24 mouse cellular contexts compared by ENCODE assay signal in the genomic region with DNA sequence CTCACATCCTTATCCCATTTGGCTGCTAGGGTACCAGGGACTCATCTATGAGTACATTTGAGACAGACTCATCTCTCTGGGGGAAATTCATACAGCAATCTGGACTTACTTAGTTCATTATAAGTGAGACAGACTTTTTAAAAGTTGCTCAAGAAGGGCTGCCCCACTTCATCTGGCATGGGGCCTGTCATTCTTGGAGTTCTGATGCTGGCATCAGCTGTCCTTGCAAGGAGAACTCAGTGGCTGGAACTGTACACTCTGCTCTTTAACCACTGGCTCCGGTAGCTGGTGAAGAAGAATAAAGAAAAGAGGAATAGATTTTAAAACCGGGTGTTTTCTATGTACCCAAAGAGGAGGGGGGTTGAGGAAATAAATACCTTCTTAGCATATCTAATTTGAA. TPM values are rescaled to one million over a fixed set of nuclear protein-coding genes. Genes with fewer than 3 reads are reported as not detected.
DNase-seq lines count a peak whose midpoint lies in the region; ATAC-seq and TF ChIP-seq lines count a peak whose summit lies in the region.
"Had no signal": no experiment of that assay in that cellular context is flagged by ENCODE, and none has a peak within 500 bp of the region (broad histone marks: within the 10 kb centered on the region; RNA-seq: fewer than 3 reads in every experiment).

No protein-coding gene starts in this region.

- DNase-seq in embryonic facial prominence, embryonic 10.5 days (ENCODE audit: low spot score): no peak
- DNase-seq in heart, postnatal 25 days (ENCODE audit: low spot score): peak; percentile 24
- no peak for DNase-seq in heart, postnatal 10 days
- DNase-seq in lung, postnatal 14 days: peak; percentile 33
- no peak for DNase-seq in lung, postnatal 0 days (ENCODE audit: low spot score)
- DNase-seq in hindbrain, embryonic 10.5 days (ENCODE audit: low spot score): no peak
- no peak for DNase-seq in right cerebral cortex, postnatal 25 days
- DNase-seq: adrenal gland, postnatal 36 days; cerebellum, adult 9-10 months; kidney, adult 18-20 months; kidney, postnatal 4 days; right cerebral cortex, adult 18-20 months; thymus, adult 2 months had no signal

- 71% methylated on average over 2 of the region's 2 CpGs for WGBS in embryonic facial prominence, embryonic 12.5 days
- 79% methylated on average over 2 of the region's 2 CpGs for WGBS in embryonic facial prominence, embryonic 10.5 days
- WGBS in lung, postnatal 0 days: 64% methylated on average over 2 of the region's 2 CpGs
- WGBS in hindbrain, embryonic 10.5 days: 87% methylated on average over 2 of the region's 2 CpGs

- TF ChIP-seq EP300 in lung, postnatal 0 days (IDR thresholded peaks at IDR 0.05): no peak

- no peaks in the 10 kb centered on the region for H3K9me3 ChIP-seq in embryonic facial prominence, embryonic 12.5 days
- H3K9me3 ChIP-seq in embryonic facial prominence, embryonic 10.5 days: no peaks in the 10 kb centered on the region
- H3K9me3 ChIP-seq in lung, postnatal 0 days (ENCODE audit: low read length): no peaks in the 10 kb centered on the region
- H3K9me3 ChIP-seq in hindbrain, embryonic 10.5 days: no peaks in the 10 kb centered on the region
- H3K9me3 ChIP-seq: forebrain, embryonic 13.5 days; lung, embryonic 15.5 days; midbrain, embryonic 12.5 days; neural tube, embryonic 15.5 days had no signal

- H3K4me3 ChIP-seq in embryonic facial prominence, embryonic 12.5 days: no peak overlapping the region
- no peak overlapping the region for H3K4me3 ChIP-seq in embryonic facial prominence, embryonic 10.5 days
- H3K4me3 ChIP-seq in lung, postnatal 0 days (ENCODE audit: low read depth, low read length): no peak overlapping the region
- H3K4me3 ChIP-seq in hindbrain, embryonic 10.5 days: no peak overlapping the region
- H3K4me3 ChIP-seq: erythroblast, embryonic 14.5 days; forebrain, embryonic 13.5 days; lung, embryonic 15.5 days; midbrain, embryonic 12.5 days; neural tube, embryonic 15.5 days had no signal

- peaks cover 16% of the 10 kb centered on the region; the same call in 1 of the 2 replicates for H3K4me1 ChIP-seq in embryonic facial prominence, embryonic 12.5 days
- peaks cover 35% of the 10 kb centered on the region for H3K4me1 ChIP-seq in embryonic facial prominence, embryonic 10.5 days
- H3K4me1 ChIP-seq in lung, postnatal 0 days (ENCODE audit: insufficient read depth, low read depth, low read length): no peaks in the 10 kb centered on the region
- 0 out of 2 replicates have a peak, but pooled peaks cover 5% of the 10 kb centered on the region for H3K4me1 ChIP-seq in hindbrain, embryonic 10.5 days (replicated peaks)
- H3K4me1 ChIP-seq: midbrain, embryonic 12.5 days had no signal

- no peak for TF ChIP-seq CTCF in lung, postnatal 0 days (IDR thresholded peaks at IDR 0.05)

- no peak overlapping the region for H3K9ac ChIP-seq in embryonic facial prominence, embryonic 12.5 days
- H3K9ac ChIP-seq in lung, postnatal 0 days (replicated peaks; ENCODE audit: low read depth): no peak overlapping the region
- H3K9ac ChIP-seq: forebrain, embryonic 13.5 days; hindbrain, embryonic 14.5 days; liver, embryonic 14.5 days; lung, embryonic 15.5 days; midbrain, embryonic 12.5 days; neural tube, embryonic 15.5 days had no signal

- H3K36me3 ChIP-seq in embryonic facial prominence, embryonic 12.5 days: no peaks in the 10 kb centered on the region
- no peaks in the 10 kb centered on the region for H3K36me3 ChIP-seq in embryonic facial prominence, embryonic 10.5 days (replicated peaks)
- H3K36me3 ChIP-seq in lung, postnatal 0 days (ENCODE audit: insufficient read depth, low read length): no peaks in the 10 kb centered on the region
- no peaks in the 10 kb centered on the region for H3K36me3 ChIP-seq in hindbrain, embryonic 10.5 days
- H3K36me3 ChIP-seq: lung, embryonic 15.5 days; midbrain, embryonic 12.5 days; neural tube, embryonic 15.5 days had no signal

- intact Hi-C loops in heart, postnatal 25 days (cut with DNase I): loop anchor here (5.0 kb wide), 1 partner anchor 34 kb away; a partner anchor contains a TSS
- intact Hi-C loops in heart, postnatal 10 days (cut with DNase I): no loop called here

- H3K27me3 ChIP-seq in embryonic facial prominence, embryonic 12.5 days: no peaks in the 10 kb centered on the region
- H3K27me3 ChIP-seq in embryonic facial prominence, embryonic 10.5 days (replicated peaks; ENCODE audit: low read depth, poor library complexity, severe bottlenecking): no peaks in the 10 kb centered on the region
- no peaks in the 10 kb centered on the region for H3K27me3 ChIP-seq in lung, postnatal 0 days (replicated peaks; ENCODE audit: insufficient read depth, low read length)
- no peaks in the 10 kb centered on the region for H3K27me3 ChIP-seq in hindbrain, embryonic 10.5 days (ENCODE audit: insufficient read depth, poor library complexity, severe bottlenecking)
- H3K27me3 ChIP-seq: forebrain, embryonic 13.5 days; lung, embryonic 15.5 days; midbrain, embryonic 12.5 days; neural tube, embryonic 15.5 days had no signal

- ATAC-seq in embryonic facial prominence, embryonic 12.5 days (ENCODE audit: insufficient number of reproducible peaks, insufficient read depth, low FRiP score, low TSS enrichment): no peak
- no peak for ATAC-seq in lung, postnatal 0 days
- ATAC-seq: forebrain, embryonic 13.5 days; inflammation-experienced regulatory T-cells, adult 6 months had no signal

- H3K4me2 ChIP-seq in embryonic facial prominence, embryonic 12.5 days (replicated peaks): no peak overlapping the region
- no peak overlapping the region for H3K4me2 ChIP-seq in lung, postnatal 0 days (replicated peaks; ENCODE audit: low read depth, low read length)
- H3K4me2 ChIP-seq: forebrain, embryonic 13.5 days; heart, embryonic 11.5 days; hindbrain, embryonic 14.5 days; lung, embryonic 15.5 days; midbrain, embryonic 12.5 days; neural tube, embryonic 15.5 days had no signal

- H3K27ac ChIP-seq in embryonic facial prominence, embryonic 12.5 days: peak overlapping the region; percentile 32; the same call in 1 of the 2 replicates
- H3K27ac ChIP-seq in embryonic facial prominence, embryonic 10.5 days (replicated peaks): no peak overlapping the region
- H3K27ac ChIP-seq in lung, postnatal 0 days (ENCODE audit: low read length): no peak overlapping the region
- H3K27ac ChIP-seq in hindbrain, embryonic 10.5 days: no peak overlapping the region
- H3K27ac ChIP-seq: forebrain, embryonic 13.5 days; hindbrain, embryonic 14.5 days; liver, embryonic 14.5 days; lung, embryonic 15.5 days; midbrain, embryonic 12.5 days; neural tube, embryonic 15.5 days had no signal

RNA-seq across cellular contexts. Expression of a gene that starts 36.1 kb away (rescaled TPM):
- polyA plus RNA-seq in embryonic facial prominence, embryonic 12.5 days (2016; fragmentation: Nextera tagmentation; extraction: Ambion mirVana): 67.1 and 77.0 TPM in 2 replicates
- 50.1 and 65.8 TPM in 2 replicates for polyA plus RNA-seq in embryonic facial prominence, embryonic 10.5 days (2016; fragmentation: Nextera tagmentation; extraction: Ambion mirVana)
- 1 to 10 TPM; 4.7 to 5.5 TPM for total RNA-seq in heart, postnatal 25 days (2021)
- total RNA-seq in heart, postnatal 10 days (2021): 10 to 100 TPM; 14.0 to 14.8 TPM
- 23.9 and 28.6 TPM in 2 replicates for polyA plus RNA-seq in lung, postnatal 0 days (2015; fragmentation: Nextera tagmentation; extraction: Ambion mirVana)
- 30.8 and 32.4 TPM in 2 replicates for polyA plus RNA-seq in hindbrain, embryonic 10.5 days (2016; fragmentation: Nextera tagmentation; extraction: Ambion mirVana)
- total RNA-seq: megakaryocyte, adult 5-6 weeks had no signal
- polyA plus RNA-seq: erythroblast, embryonic 14.5 days; inflammation-experienced regulatory T-cells, adult 6 months had no signal

Comparison
In these comparisons a context has a peak if more than half of its experiments do, and no peak if none do; other contexts are left out.
1. DNase-seq: peak in heart, postnatal 25 days (single experiment) and lung, postnatal 14 days (single experiment); none in embryonic facial prominence, embryonic 10.5 days (single experiment), heart, postnatal 10 days (0 of 2), lung, postnatal 0 days (single experiment), hindbrain, embryonic 10.5 days (single experiment) and right cerebral cortex, postnatal 25 days (single experiment).